Mouse (Mus musculus): ENCODE results near the gene Gpr101.

The Gpr101 gene

DNA sequence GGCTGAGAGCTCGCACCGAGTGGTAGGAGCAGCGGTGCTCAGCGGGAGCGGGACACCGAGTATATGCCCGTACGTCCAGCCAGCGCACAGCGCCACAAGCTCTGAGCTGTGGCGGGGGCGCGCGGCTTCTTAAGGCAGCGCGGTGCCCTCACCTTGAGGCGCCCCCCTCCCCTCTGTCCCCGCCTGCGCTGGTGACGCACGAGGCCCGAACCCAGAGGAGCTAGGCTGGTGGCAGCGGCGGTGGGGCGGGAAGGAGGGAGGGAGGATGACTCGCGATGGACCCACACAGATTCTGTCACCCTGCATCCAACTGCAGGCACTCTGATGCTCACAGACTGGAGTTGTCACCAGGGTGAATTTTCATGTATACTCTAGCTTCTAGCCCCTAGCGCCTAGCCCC is at the start of gene Gpr101:
TSS of gene Gpr101 (minus strand) at position 124 of the 400 bp plus-strand sequence.
- no peak for DNase-seq

DNA sequence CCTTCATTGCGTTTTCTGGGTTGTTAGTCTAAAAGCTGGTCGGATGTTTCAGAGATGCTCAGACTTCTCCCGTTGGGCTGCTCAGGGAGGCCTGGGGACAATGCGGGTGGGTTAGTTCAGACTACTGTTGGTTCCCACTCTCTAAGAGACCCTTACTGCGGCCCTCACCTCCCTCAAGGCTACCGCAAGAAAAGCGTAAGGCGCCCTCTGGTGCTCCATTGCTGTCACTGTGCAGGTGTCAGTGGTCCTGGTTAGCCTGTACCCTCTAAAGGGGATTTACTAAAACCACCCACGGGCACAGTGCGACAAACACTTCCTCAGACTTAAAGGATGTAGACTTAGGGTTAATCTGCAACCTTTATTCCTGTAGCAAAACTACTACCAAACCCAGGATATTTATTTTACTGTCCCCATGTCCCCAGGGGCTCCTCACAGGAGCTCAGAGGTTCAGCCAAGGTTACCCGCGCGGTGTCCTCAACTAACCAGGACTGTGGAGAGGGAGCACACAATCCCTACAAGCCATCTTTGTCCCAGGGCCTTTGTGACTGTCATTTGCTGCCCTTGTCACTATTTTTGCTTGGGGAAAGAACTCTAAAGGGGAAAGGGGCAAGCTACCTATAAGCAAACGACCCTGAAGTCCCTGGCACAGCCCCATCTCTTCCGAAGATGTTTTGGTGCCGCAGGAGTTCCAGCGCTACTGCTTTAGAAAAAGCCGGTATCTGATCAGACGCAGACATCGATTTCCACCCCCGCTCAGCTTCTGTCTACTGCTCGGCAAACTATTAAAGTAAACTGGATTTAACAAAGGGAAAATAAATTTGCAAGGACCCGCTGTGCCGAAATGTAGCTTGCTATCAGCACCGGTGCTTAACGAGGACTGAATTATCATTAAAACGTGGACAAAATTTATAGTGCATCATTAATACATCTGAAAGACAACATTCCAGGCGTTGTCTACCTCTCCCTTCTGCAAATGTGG is 17.8 kb upstream of the Gpr101 start:
- no peak for DNase-seq

DNA sequence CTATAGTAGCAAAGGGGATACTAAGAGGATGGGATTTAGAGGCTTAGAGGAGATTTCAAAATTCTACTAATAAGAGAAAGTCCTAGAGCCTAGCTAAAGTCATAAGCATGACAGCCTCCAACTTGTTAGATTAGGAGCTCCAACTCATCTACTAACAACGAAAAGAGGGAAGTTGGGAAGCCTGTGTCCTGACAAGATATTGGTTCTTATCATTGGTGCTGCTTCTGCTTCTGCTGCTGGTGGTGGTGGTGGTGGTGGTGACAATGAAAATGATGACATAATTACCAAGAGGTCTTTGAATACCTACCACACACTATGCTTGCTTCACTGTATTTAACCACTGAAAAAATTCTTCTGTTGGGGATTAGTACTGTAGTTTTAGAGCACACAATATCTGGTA is 2.7 kb upstream of the Gpr101 start:
- no peak for DNase-seq

Data from kidney, adult 18-20 months (tissue).